Mouse (Mus musculus) neural tube, embryonic 13.5 days (tissue): ENCODE results near the gene Cog7. TPM values are rescaled to one million over a fixed set of nuclear protein-coding genes. Genes with fewer than 3 reads are reported as not detected.
A peak's percentile ranks its signal among the peaks of the same experiment; 100 is the strongest.

Experiments used
- ATAC-seq: fragments of 200-750 bp; cut with Nextera tagmentation; 2 replicates; pipeline ENCODE4 v1.8.0; 2017; ENCODE audit warnings: low read depth, mild to moderate bottlenecking, moderate TSS enrichment, moderate library complexity
- H3K27ac ChIP-seq: fragments of 300-500 bp; sonication (generic); replicated peaks from 2 replicates; pipeline ENCODE4 v1.5.1; 2015; ENCODE audit warnings: moderate library complexity, mild to moderate bottlenecking, inconsistent platforms
- H3K27me3 ChIP-seq: fragments of 300-500 bp; sonication (generic); 2 replicates; pipeline ENCODE4 v1.6.1; 2015; ENCODE audit warnings: mild to moderate bottlenecking, inconsistent platforms
- H3K36me3 ChIP-seq: fragments of 300-500 bp; sonication (generic); 2 replicates; pipeline ENCODE4 v1.6.1; 2015; ENCODE audit warnings: mild to moderate bottlenecking, inconsistent platforms
- H3K4me1 ChIP-seq: fragments of 300-500 bp; sonication (generic); replicated peaks from 2 replicates; pipeline ENCODE4 v1.6.1; 2015; ENCODE audit warnings: inconsistent platforms
- H3K4me2 ChIP-seq: fragments of 300-500 bp; sonication (generic); 2 replicates; pipeline ENCODE4 v1.6.1; 2015; ENCODE audit warnings: inconsistent platforms, mild to moderate bottlenecking, moderate library complexity
- H3K4me3 ChIP-seq: fragments of 300-500 bp; sonication (generic); 2 replicates; pipeline ENCODE4 v1.5.1; 2015; ENCODE audit warnings: mild to moderate bottlenecking, inconsistent platforms
- H3K9ac ChIP-seq: fragments of 300-500 bp; sonication (generic); 2 replicates; pipeline ENCODE4 v1.6.1; 2015; ENCODE audit warnings: moderate library complexity, mild to moderate bottlenecking, inconsistent platforms
- H3K9me3 ChIP-seq: fragments of 300-500 bp; sonication (generic); 2 replicates; pipeline ENCODE4 v1.6.1; 2016; ENCODE audit warnings: inconsistent platforms
- WGBS: fragments of 180-500 bp; shearing (Covaris S2); methylation state at CpG from one replicate; pipeline ENCODE4 v1.1.7; 2015; 5-methylcytosine and 5-hydroxymethylcytosine counted together
- polyA plus RNA-seq: library from polyadenylated mRNA; unstranded; fragments of >200 nt; fragmentation: Nextera tagmentation; extraction: Ambion mirVana; gene quantifications from 2 replicates; pipeline ENCODE4 v1.2.1, GENCODE M21; 2015

Gene Cog7
- polyA plus RNA-seq, 1 experiment from 2014 or later = 20.8 TPM

DNA sequence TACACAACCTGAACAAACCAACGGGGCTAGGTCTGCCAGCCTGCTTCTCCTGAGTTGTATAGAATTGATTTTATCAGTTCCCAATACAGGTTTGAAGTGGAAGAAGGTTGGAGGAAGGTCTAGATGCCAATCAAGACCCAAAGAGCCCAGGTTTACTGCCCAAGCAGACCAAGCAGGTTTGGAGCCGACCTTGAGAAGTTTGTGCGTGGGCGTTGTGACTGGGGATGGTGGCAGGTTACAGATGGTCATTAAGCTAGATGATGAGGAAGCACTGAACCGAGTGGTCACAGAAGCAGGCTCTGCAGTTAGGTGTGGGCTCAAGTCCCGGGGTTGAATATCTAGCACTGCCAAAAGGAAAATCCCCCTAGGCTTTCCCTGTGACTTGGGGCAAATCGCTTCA is 106.7 kb downstream of the Cog7 start:
- no peaks in the 10 kb centered on the region for H3K36me3 ChIP-seq
- no peak overlapping the region for H3K27ac ChIP-seq
- H3K4me2 ChIP-seq = no peak overlapping the region
- no peak overlapping the region for H3K9ac ChIP-seq
- H3K4me1 ChIP-seq = no peaks in the 10 kb centered on the region
- no peaks in the 10 kb centered on the region for H3K9me3 ChIP-seq
- H3K4me3 ChIP-seq = no peak overlapping the region
- 90% methylated on average over 7 of the region's 7 CpGs for whole genome bisulfite sequencing
- H3K27me3 ChIP-seq = no peaks in the 10 kb centered on the region
- no peak for ATAC-seq

DNA sequence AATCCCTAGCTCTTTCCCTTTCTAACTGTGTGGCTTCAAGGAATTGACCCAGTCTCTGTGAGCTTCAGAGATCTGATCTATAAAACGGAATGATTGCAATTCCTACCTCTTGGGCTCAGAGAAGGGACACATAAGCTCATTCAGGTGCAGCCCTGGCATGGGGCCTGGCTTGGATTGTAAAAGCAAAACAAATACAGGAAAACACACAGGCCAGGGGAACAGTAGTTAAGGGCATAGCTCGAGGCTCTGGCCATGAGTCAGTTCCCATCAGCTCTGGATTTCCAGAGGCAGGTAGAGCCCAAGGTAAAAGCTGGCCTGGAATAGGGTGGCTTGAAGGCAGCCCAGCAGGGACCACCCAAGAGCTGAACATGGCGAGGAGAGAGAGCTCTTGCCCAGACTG is 107.5 kb downstream of the Cog7 start:
- Histone ChIP-seq H3K36me3 (no peaks in the 10 kb centered on the region), H3K9ac (no peak overlapping the region), H3K27ac (no peak overlapping the region), H3K27me3 (no peaks in the 10 kb centered on the region), H3K4me2 (no peak overlapping the region), H3K4me1 (no peaks in the 10 kb centered on the region), H3K9me3 (no peaks in the 10 kb centered on the region), H3K4me3 (no peak overlapping the region)
- ATAC-seq = no peak
- 52% methylated on average over 3 of the region's 3 CpGs for WGBS

DNA sequence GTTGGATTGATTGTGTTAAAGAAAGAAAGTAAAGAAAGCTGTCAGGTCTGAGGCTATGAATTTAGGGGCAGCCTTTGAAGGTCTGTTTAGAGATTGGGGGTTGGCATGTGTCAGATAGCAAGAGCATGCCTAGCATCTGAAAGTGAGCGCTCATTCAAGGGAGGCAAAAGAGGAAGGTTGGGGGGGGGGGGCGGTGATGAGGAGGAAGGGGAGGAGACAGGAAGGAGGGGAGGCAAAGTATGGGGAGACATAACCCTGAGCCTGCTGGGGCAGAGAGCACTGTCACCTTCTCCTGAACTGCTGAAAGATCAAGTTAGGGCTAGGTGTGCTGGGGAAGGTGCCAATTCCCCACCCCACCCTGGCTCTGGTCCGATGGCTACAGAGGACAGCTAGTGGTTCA is 109.9 kb downstream of the Cog7 start:
- Histone ChIP-seq H3K4me2 (no peak overlapping the region), H3K27me3 (peaks cover 5% of the 10 kb centered on the region), H3K9ac (no peak overlapping the region), H3K36me3 (no peaks in the 10 kb centered on the region), H3K27ac (no peak overlapping the region), H3K4me3 (no peak overlapping the region), H3K4me1 (no peaks in the 10 kb centered on the region), H3K9me3 (no peaks in the 10 kb centered on the region)
- no peak for ATAC-seq
- 77% methylated on average over 2 of the region's 3 CpGs for WGBS

DNA sequence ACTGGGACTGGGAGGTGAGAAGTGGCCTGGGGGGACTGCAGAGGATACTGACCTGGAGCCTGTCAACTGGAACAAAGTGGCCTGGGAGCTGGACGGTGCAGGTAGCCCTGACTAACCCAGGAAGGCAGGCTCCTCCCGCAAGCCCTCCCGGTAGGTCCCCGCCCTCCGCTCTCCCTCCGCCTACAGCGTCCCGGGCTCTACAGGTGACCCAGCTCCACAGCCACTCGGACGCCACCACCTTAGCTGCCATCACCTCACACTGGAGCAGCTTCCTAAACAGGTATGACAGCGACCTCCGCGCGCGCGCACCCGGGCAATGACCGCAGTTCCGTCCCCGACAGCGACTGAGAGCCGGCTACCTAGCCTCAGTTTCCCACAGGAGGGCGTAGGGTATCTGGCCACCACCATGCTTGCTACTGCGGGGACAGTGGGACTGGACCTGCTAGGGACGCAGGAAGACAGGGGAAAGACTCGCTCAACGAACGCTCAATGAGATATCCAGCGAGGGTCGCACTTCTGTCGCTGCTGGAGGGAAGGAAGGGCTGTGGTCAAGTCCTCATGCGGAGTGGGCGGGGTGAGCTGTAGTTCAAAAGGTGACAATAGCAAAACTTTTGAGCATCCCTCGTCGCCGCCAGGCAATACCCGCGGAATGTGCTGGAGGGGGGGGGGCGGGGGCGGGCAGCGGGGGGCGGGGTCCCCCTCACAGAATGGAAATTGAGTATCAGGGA is 116.5 kb downstream of the Cog7 start, which contains the start of gene Scnn1b:
Gene Scnn1b (plus strand): TSS at position 181 of the 728 bp plus-strand sequence.
- 3% methylated on average over 42 of the region's 42 CpGs for WGBS

DNA sequence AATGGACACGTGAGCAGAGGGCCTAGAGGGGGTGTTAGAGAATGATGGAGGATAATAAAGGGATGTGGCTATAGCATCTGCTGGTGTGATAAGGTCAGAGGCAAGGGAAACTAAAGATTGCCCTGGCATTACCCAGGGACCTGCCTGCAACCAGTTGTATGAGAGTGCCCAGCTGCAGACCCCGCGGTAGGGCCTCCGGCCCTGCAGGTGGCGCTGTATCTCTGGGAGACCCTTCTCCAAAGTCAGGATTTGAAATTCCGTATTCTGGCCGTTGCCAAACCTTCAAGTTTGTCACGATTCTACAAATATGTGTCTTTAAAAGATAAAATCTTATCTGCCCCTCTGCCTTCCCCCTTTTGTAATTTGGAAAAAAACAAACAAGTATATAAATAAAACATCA is 122.6 kb downstream of the Cog7 start:
- no peaks in the 10 kb centered on the region for H3K4me1 ChIP-seq
- H3K4me3 ChIP-seq = no peak overlapping the region
- H3K36me3 ChIP-seq = no peaks in the 10 kb centered on the region
- no peaks in the 10 kb centered on the region for H3K9me3 ChIP-seq
- WGBS = 82% methylated on average over 8 of the region's 8 CpGs
- H3K9ac ChIP-seq = no peak overlapping the region
- no peak for ATAC-seq
- no peak overlapping the region for H3K4me2 ChIP-seq
- no peak overlapping the region for H3K27ac ChIP-seq
- peaks cover 7% of the 10 kb centered on the region for H3K27me3 ChIP-seq

More for the DNA sequence above, 116.5 kb downstream of the Cog7 start, which contains the start of gene Scnn1b:
- peak within 1 kb of the TSS; percentile 63 for H3K4me2 ChIP-seq
- no peaks in the 10 kb centered on the region for H3K9me3 ChIP-seq
- H3K36me3 ChIP-seq = no peaks in the 10 kb centered on the region
- H3K27ac ChIP-seq = no peak within 1 kb of the TSS
- peak within 1 kb of the TSS; percentile 35 for H3K4me3 ChIP-seq
- no peak for ATAC-seq
- H3K27me3 ChIP-seq = peaks cover 40% of the 10 kb centered on the region
- H3K9ac ChIP-seq = peak within 1 kb of the TSS; percentile 57
- H3K4me1 ChIP-seq = peaks cover 10% of the 10 kb centered on the region

DNA sequence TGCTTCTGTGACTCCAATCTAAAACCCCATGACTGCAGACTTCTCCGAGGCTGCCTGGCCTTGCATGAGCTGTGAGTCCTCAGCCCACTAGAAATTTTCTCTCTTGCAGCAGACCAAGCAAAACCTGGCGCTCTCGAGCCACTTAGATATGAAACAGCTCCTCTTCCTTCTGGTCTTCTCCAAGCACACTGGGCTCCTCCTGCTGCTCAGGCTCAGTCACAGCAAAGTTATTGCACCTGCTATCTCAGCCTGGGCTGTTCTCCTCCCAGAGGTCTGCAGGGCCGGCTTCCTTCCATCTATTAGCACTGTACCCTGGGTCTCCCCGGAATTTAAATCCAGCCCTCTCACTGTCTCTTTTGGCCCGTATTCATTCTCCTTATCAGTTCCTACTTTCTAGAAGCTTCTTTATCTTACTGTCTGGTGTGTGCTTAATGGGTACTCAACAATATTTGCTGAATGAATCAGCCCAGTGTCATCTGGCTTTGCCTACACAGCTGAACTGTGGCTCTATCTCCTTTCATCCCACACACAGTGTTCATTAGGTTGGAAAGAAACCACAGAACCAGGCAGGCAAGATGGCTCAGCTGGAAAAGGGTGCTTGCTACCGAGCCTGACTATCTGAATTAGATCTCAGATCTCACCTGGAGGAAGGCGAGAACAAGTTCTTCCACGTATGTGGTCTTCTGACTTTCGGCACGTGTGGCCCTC is 124.2 kb downstream of the Cog7 start:
- H3K36me3 ChIP-seq = no peaks in the 10 kb centered on the region
- H3K27ac ChIP-seq = no peak overlapping the region
- H3K4me3 ChIP-seq = no peak overlapping the region
- no peaks in the 10 kb centered on the region for H3K4me1 ChIP-seq
- no peaks in the 10 kb centered on the region for H3K9me3 ChIP-seq
- no peaks in the 10 kb centered on the region for H3K27me3 ChIP-seq
- no peak overlapping the region for H3K4me2 ChIP-seq
- ATAC-seq = no peak
- WGBS = 86% methylated on average over 11 of the region's 11 CpGs
- H3K9ac ChIP-seq = no peak overlapping the region

DNA sequence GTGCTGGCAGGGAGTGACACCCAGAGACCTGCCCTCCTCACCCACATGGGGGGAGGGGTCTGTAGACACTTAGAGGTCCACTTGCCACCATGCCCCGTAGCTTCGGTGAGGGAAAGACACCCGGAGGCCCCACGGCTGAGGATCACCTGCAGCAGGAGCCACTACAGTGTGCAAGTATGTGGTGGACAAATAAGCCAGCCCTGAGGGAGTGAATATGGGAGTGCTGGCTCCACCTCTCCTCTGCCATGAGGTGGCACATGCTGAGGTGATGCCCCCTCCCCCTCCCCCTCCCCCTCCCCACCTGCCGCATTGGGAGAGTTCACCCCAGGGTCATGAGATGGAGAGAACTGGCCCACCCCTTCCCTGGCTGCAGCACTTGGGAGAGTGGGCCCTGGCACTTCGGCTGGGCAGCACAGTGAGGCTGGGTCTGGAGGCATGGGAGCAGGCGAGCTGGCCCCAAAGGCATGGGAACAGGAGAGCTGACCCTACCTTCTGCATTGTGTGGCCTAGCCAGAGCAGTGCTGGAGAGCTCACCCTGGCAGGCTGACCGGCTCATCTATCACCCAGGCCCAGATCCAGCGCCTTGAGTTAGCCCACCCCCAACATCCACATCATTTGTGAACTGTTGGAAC is 132.9 kb downstream of the Cog7 start:
- Histone ChIP-seq H3K27me3 (no peaks in the 10 kb centered on the region), H3K4me2 (no peak overlapping the region), H3K36me3 (no peaks in the 10 kb centered on the region), H3K27ac (no peak overlapping the region), H3K4me3 (no peak overlapping the region), H3K4me1 (no peaks in the 10 kb centered on the region), H3K9me3 (no peaks in the 10 kb centered on the region), H3K9ac (no peak overlapping the region)
- no peak for ATAC-seq
- 81% methylated on average over 8 of the region's 9 CpGs for WGBS

DNA sequence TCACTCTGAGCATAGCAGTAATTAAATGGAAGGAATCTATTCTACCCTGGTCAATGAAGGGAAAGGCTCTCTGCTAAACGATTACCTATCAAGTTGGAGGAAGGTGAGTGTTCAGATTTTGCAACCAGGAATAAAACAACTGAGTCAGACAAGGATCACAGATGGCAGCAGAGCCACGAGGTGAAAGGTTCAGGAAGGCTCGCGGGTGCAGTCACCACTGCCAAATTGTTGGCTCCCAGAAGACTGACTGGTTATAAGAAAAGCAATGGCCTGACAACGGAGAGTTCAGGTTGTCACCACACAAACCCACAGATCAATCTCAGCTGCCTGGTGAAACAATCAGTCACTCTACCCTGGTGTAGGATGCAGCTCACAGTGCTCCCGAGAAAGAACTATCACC is 135.5 kb downstream of the Cog7 start:
- no peak overlapping the region for H3K4me2 ChIP-seq
- no peak overlapping the region for H3K27ac ChIP-seq
- WGBS = 77% methylated on average over 6 of the region's 6 CpGs
- no peaks in the 10 kb centered on the region for H3K4me1 ChIP-seq
- no peak overlapping the region for H3K9ac ChIP-seq
- no peak for ATAC-seq
- no peaks in the 10 kb centered on the region for H3K9me3 ChIP-seq
- no peak overlapping the region for H3K4me3 ChIP-seq
- H3K36me3 ChIP-seq = no peaks in the 10 kb centered on the region
- no peaks in the 10 kb centered on the region for H3K27me3 ChIP-seq

DNA sequence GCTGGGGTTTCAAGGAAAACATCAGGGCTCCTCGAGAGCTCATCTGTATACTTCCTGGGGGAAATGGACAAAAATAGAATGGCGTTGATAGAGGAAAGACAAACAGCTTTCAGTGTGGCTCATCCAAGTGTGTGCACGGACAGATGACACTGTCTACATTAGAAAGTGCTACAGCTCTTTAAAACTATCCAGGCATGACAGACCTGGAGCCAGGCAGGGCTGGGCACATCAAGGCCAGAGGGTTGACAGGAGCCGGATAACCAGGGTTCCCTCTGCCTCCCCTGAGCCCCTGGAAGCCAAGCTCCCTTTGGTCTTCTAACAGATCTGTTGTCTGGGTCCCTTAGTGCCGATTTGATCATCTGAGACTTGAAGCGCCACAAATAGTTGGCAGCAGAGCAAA is 139.3 kb downstream of the Cog7 start:
- Histone ChIP-seq H3K4me1 (no peaks in the 10 kb centered on the region), H3K4me3 (no peak overlapping the region), H3K9ac (no peak overlapping the region), H3K36me3 (no peaks in the 10 kb centered on the region), H3K9me3 (no peaks in the 10 kb centered on the region), H3K4me2 (no peak overlapping the region), H3K27ac (no peak overlapping the region), H3K27me3 (no peaks in the 10 kb centered on the region)
- 80% methylated on average over 6 of the region's 6 CpGs for WGBS
- ATAC-seq = no peak

DNA sequence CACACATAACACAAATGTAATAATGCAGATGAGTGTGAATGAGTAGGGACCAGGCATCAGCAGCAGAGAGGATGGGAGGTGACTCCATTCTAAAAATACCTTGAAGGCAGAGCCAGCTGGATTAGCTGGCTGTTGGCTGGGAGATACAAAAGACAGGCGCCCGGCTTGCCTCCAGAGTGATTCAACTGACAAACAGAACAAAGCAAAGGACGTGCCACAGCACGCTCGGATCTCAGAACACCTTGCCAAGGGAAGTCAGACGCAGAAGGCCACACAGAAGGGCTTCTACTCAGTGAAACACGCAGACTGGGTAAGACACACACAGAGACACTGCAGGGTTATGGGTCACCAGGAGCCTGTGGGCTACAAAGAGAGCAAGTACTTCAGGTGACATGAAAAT is 140.7 kb downstream of the Cog7 start:
- H3K9me3 ChIP-seq = no peaks in the 10 kb centered on the region
- no peaks in the 10 kb centered on the region for H3K36me3 ChIP-seq
- H3K9ac ChIP-seq = no peak overlapping the region
- H3K4me2 ChIP-seq = no peak overlapping the region
- H3K27me3 ChIP-seq = no peaks in the 10 kb centered on the region
- no peak overlapping the region for H3K27ac ChIP-seq
- no peak overlapping the region for H3K4me3 ChIP-seq
- no peak for ATAC-seq
- H3K4me1 ChIP-seq = no peaks in the 10 kb centered on the region
- WGBS = 85% methylated on average over 7 of the region's 7 CpGs

DNA sequence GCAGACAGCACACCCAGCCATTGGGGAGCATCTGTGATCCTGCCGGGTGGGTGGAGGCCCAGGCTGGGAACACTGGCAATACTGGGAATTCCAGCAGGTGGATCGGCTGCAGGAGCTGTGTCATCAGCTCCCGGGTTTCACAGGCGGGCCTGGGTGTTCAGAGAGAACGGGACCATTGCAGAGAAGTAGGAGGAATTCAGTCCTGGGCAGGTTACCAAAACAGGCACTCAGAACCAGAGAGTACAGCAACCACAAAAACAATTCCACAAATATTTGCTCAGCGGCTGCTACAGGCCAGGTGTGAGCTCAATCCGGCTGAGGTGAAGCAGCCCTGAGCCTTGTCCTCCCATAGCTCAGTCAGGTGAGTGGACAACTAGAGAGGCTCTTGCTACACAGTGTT is 144.7 kb downstream of the Cog7 start:
- Histone ChIP-seq H3K9me3 (no peaks in the 10 kb centered on the region), H3K9ac (no peak overlapping the region), H3K36me3 (no peaks in the 10 kb centered on the region), H3K4me1 (no peaks in the 10 kb centered on the region), H3K27me3 (no peaks in the 10 kb centered on the region), H3K27ac (no peak overlapping the region), H3K4me2 (no peak overlapping the region), H3K4me3 (no peak overlapping the region)
- ATAC-seq = no peak
- WGBS = 89% methylated on average over 7 of the region's 7 CpGs

DNA sequence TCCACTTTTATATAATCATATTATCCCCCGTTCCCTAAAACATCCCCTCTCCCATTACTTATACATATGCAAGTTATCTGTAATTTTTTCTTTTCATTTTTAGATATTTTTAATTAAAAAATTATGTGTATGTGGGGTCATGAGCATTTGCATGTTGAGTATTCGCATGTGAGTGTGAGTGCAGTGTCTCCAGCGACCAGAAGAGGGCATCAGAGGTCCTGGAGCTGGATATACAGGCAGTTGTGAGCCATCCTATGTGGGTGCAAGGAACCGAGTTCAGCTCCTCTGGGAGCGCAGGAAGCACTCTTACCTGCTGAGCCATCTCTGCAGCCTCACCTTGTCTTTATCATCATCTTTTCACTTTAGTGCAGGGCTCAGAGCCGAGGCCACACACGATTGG is 146.1 kb downstream of the Cog7 start:
- Histone ChIP-seq H3K4me3 (no peak overlapping the region), H3K9ac (no peak overlapping the region)
- no peak for ATAC-seq

More for the DNA sequence above, 146.1 kb downstream of the Cog7 start:
- Histone ChIP-seq H3K4me2 (no peak overlapping the region), H3K27me3 (no peaks in the 10 kb centered on the region), H3K27ac (no peak overlapping the region), H3K36me3 (no peaks in the 10 kb centered on the region), H3K4me1 (no peaks in the 10 kb centered on the region), H3K9me3 (no peaks in the 10 kb centered on the region)
- 87% methylated on average over 7 of the region's 7 CpGs for WGBS
